Mouse (Mus musculus): ENCODE data around the gene Dock1.

Dock1 gene

DNA sequence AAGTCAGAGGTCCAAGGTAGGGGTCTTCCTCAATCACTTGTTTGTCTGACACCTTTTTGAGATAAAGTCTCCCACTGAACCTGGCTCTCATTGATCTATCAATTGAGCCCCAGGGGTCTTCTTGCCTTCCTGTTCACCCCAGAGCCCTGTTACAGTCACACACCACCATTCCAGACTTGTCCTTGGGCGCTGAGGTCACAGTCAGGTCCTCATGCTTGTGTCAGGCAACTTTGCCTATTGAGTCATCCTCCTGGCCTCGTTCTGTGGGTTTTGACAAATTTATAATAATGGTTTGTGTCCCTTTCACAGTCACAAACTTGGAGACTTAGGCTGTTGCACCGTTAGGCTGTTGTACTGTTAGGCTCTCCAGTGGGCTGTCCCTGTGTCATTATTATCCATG, 77.9 kb downstream of the Dock1 start:
- in situ Hi-C loops (cut with MboI, MseI), result loop anchor here (10.0 kb wide), 1 partner anchor 1014 kb away; no protein-coding TSS in a partner anchor

DNA sequence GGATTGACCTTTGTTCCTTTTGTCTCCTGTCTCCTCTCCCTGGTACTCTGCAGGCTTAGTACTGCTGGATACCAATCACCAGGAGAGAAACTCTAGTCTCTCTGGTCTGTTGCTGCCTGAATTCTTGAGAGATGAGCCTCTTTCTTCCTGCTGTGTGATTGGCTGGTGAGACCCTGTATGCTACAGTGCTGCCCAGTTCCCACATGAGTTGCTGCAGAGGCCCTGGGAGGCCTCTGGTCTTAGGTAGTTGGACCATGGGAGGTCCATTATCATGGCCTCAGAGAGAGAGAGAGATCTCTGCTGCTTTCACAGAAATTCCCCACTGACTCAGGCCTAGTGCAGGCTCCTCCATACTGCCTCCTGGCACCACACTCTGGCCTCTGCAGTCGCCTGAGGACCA, 79.2 kb downstream of the Dock1 start:
- in situ Hi-C loops (cut with MboI, MseI), result loop anchor here (10.0 kb wide), 1 partner anchor 1015 kb away; no protein-coding TSS in a partner anchor

DNA sequence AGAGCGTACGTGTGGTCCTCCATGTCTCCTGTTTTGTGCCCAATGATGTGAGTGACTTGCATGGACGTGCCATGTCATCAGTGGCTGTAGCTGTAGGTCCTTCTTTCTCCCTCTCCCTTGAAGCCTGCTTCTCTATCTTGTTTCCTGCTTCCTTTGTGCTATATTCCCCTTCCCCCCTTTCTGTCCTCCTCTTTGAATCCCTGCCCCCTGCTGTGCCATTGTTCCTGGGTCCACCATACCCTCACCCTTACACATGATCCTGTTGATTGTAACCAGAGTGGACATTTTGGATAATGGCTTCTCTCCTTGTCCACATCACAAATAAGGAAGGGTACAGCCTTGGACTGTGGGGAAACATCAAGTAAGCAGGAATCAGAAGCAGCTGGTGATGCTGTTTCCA, 81.0 kb downstream of the Dock1 start:
- in situ Hi-C loops (cut with MboI, MseI), result no loop called here

DNA sequence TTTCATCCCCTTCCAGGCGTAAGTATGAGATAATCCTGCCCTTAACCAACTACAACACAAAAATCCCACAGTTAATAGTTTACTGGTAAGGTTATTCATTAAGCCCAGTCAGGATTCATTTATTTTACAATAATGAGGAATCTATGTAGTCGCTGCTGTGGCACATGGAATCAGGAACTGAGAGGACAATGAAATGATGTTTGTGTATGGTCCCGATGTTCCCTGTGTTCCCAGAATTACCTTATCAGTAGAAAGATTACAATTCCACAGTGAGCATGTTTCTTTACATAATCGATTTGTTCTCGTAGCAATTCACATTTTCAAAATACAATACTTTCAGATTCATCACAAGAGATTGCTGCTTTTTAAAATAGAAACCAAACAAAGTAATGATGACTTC, 83.0 kb downstream of the Dock1 start:
- in situ Hi-C loops (cut with MboI, MseI), result no loop called here

DNA sequence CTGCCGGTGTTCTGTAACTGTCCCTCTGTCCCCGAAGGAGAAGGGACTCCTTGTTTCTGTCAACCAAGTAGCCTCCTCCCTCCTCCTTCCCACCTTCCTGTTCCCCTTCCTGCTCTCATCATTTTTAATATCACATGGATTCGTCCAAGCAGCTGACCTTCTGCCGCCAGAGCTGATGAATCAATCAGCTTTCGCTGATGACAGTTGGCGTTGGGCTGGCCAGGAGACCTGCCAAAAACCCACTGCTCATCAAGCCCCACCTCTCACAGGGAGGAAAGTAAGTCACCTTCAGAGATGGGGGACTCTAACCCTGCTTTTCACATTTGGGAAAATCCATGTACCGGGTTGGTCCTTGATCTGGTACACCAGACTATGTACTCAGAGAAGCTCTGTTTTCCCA, 87.2 kb downstream of the Dock1 start:
- in situ Hi-C loops (cut with MboI, MseI), result no loop called here

DNA sequence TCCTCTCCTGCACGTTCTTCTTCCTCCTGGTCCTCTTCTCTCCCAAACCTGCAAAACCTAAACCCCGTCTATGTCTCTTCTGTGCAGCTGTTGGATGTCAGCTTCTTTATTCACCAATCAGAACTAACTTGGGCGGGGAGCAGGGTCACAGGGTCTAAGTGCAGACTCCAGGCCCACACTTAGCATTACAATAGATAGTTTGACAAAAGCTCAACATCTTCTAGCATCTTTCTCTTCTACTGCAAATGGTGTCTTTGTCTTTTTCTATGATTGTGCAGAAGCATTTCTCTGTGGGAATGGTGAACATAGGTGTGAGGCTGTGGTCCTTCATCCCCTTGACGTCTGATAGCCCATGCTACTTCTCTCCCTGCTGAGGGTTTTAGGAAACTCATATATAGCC, 91.3 kb downstream of the Dock1 start:
- in situ Hi-C loops (cut with MboI, MseI), result no loop called here

DNA sequence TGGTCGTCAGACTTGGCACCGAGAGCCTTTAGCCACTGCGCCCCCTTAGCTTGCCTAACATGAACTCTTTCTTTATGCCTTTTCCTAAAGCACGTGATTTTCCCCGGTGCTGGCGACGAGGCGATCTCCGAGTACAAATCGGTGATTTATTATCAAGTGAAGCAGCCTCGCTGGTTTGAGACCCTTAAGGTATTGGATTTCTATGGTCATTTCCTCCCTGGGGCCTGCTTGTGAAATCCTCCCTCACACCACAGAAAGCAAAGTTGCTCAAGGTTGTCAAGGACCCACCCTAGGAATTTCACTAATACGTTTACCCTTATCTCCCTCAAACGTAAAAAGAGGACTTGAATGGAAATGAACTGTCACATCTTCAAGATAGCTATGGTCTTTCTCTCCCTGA, 94.7 kb downstream of the Dock1 start:
- in situ Hi-C loops (cut with MboI, MseI), result no loop called here

DNA sequence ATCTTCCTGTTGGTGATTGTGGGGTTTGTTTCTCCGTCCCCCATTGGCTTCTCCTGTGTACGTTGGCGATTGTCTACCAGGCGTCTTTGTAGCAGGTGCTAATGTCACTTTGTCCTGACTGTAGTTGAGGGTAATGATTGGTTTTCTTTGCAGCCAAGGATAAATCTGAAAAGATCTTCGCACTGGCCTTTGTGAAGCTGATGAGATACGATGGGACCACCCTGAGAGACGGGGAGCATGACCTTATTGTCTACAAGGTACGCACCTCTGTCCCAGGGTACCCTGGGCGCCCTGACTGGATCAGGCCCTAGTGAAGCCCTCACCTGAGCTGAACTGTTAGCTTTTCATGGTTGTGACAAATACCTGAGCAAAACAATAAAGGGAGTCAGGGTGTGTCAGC, 100.9 kb downstream of the Dock1 start:
- in situ Hi-C loops (cut with MboI, MseI), result no loop called here

DNA sequence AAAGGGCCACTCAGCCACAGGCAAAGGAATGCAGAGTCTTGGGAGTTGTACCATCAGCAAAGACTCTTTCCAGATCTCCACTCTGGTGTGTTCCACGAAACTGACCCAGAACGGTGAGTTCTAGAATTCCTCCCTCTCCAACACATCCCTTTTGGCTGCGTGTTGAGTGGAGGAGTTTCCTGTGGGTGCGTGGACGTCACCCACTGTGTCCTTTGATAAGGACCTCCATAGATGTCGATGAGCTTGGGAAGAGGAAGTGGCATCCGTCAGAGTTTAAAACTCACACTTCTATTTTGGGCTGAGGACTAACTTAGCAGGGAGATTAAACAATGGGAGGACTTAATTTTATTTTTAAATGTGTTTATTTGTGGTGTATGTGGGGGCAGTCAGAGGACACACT, 101.9 kb downstream of the Dock1 start:
- in situ Hi-C loops (cut with MboI, MseI), result no loop called here

DNA sequence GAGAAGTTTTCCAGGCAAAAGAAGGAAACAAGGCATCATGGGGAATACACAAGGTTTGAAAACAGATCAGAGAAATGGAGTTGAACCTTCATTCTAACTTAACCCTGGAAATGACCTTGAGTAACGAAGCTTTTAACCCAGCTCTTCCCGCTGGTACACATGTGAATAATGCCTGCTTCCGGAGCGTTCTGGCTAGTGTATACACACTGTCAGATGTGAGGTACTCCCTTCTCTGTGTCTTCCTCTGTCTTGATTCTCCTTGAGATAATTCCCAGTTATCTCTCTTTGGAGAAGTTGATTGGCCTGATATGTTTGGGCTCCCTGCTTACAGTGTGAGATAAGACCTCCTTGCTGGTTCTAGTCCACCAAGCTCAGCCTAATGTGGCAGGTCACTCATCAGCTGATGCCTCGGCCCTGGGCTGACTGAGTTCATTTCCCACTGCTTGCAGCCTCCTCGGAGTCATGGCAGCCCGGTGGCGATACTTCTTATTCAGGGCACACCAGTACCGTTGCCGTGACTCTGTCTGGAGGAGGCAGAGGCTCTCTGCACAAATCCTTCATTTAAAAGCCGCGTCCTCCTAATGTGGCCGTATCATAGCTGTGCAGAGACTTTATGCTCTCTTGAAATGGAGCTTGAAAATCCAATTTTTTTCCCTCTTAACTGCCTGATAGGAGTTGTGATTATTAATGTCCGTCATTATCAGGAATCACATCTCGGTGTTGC, 102.6 kb downstream of the Dock1 start:
- in situ Hi-C loops (cut with MboI, MseI), result no loop called here

DNA sequence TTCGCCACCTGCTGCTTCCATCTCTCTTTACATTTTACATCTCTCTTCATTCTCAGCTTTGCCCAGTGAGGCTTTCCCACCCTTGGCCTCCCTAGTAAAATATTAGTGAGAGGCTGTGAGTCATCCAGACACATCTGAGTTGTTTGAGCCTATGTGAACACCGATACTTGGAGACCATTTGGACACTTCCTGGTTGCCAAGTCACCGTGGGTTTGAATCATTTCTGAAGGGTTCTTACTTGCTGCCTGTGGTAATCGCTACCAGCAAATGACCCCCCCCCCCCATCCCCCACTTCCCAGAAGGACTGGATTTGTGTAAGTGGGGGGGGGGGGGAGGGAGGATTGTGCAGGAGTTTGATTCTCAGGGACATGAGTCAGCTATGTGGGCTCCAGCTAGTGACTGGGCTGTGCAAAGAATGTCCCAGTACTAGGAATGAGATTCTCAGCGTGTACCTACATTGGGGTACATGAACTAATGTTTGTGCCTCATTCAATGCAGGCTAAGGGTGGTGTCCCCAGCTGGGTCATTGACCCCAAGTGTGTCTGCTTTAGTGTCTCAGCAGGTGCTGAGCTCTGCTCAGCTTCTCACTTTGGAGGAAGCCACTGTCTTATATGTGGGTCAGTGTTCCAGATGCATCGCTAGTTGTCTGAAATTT, 103.4 kb downstream of the Dock1 start:
- in situ Hi-C loops (cut with MboI, MseI), result no loop called here

DNA sequence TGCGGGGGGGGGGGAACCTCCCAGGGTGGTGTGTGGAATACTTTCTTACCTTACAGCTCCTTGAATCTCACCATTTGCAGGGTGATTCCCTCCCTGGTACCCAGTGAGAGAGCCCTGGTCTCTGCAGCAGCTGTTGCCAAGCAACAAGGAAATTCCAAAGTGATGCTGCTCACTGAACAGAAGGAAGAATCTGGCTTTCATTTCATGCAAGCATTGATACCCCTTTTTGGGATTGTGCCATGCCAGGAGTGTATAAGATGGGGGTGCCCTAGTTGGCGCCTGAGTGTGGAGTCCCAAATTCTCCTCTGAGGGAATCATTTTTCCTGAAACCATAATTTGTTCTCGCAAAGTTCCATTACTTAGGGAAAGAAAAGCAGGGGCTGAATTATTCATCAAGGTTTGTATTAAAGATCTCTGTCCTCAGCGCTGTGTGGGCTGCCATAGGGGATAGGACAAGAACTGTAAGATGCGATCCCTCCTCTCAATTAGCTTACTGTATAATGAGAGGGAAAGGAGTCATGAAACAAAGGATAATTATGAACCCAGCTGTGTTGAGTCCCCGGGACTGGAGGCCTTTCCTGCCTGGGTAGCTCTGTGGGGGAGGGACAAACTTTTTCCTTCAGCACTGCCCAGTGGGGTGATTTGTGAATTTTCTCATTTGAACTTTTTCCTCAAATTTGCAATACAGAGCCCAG, 104.2 kb downstream of the Dock1 start:
- in situ Hi-C loops (cut with MboI, MseI), result no loop called here

DNA sequence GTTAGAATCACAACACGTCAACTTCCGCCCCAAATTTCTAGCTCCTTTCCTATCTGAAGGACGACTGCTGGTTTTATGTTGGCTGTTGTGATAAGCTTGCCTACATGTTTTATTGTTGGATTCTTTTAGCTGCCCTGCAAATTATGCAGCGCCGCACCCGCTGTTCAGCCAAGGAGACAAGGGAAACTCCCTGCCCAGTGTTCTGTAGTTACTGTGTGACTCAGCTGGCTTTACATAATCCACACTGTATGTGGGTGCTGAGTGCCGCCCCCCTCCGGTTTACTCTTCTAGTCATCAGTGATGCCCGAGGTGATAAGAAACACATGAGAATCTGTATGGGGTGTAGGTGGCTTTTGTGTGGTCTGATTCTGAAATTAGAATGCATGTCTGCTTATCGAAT, 105.2 kb downstream of the Dock1 start:
- in situ Hi-C loops (cut with MboI, MseI), result no loop called here

DNA sequence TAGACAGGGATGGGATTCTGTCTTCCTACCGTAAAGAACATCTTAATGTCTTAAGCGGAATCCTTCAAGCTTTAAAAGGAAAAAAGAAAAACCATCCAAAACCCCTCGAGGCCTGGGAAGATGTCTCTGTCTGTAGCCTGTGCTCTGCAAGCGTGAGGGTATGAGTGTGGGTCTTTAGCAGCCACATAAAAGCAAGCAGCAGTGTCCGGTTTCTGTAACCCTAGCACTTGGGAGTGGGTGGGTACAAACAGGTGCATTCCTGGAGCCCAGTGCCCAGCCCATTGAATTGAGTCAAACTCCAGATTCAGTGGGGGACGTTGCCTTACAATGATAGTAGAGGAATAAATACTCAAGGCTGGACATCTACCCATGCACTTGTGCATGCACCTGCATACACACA, 105.9 kb downstream of the Dock1 start:
- in situ Hi-C loops (cut with MboI, MseI), result no loop called here

DNA sequence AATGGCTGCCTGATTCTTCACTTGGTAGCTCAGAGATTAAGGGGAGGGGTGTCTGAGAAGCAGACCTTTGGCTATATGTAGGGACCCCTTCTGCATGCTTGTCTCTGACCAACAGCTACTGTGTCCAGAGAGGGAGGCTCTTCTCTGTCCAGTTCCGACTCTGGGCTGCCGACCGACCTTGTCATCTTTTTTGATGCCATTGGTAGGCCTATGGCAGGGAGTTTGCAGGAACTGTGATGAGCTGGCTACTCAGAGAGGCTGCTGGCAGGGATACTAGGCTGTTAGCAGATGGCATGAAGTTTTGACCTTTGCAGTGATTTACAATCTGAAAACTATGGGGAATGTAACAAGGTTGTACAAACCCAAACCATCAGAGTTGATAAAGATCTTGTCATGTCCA, 109.3 kb downstream of the Dock1 start:
- in situ Hi-C loops (cut with MboI, MseI), result no loop called here

DNA sequence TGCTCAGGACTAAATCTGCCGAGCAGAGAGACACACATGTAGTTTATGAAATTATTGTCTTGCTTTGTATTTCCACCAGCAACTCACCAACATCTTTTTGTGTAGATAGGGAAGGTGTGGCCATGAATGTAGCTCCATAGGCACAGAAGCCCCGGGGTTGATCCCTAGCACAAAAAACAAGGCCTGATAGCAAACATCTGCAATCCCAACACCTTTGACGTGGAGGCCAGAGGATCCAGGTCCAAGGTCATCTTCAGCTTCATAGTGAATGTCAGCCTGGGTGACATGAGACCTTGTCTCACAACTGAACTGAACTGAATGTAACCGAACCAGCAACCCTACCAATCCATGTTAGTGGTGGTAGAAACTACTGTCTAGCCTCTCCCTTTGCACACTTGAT, 116.7 kb downstream of the Dock1 start:
- in situ Hi-C loops (cut with MboI, MseI), result no loop called here

DNA sequence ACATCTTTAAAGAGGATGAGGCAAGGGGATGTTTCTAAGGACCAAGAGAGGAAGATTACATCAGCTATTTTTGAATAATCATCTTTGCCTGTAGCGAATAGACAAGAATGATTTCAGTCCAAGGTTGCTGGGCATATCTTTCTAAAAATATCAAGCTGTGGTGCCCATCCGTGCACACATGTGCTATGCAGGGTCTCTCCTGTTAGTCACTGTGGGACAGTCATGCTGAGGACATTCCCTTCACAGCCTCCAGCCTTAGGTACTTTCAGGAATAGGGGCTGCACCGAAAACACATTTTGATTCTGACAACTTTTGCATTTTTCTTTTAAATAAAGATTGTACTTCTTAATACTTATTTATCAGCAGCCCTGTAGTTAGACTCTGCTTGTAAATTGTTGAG, 124.4 kb downstream of the Dock1 start:
- in situ Hi-C loops (cut with MboI, MseI), result no loop called here

DNA sequence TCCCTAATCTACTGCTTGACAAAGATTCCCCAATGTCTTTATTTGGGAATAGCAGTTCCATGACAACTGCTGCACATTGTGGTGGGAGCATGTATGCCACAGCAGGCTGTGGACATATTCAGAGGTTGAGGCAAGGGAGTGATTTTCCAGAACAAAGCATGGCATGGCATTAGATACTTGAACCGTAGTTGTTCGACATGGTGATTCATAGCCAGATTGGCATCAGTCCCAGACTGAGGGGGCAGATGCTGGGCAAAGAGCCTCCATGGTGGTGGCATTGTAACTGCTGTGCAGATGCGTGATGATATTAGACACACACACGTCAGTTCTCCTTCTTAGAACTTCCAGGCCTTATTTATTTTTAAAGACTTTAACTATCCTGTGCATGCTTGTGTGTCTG, 129.6 kb downstream of the Dock1 start:
- in situ Hi-C loops (cut with MboI, MseI), result no loop called here

DNA sequence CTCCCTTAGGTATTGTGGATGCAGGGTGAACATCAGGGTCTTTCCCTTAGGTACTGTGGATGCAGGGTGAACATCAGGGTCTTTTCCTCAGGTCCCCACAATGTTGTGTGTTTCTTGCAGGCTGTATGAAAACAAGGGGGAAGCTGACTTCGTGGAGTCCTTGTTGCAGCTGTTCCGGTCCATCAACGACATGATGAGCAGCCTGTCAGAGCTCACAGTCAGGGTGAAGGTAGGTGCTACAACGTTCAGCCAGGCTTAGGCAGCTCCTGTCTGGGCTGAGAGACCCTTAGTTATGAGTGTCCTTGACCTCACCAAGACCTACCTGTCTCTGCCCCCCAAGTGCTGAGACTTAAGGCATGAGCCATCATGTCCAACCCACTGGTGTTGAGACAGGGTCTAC, 134.0 kb downstream of the Dock1 start:
- in situ Hi-C loops (cut with MboI, MseI), result no loop called here

DNA sequence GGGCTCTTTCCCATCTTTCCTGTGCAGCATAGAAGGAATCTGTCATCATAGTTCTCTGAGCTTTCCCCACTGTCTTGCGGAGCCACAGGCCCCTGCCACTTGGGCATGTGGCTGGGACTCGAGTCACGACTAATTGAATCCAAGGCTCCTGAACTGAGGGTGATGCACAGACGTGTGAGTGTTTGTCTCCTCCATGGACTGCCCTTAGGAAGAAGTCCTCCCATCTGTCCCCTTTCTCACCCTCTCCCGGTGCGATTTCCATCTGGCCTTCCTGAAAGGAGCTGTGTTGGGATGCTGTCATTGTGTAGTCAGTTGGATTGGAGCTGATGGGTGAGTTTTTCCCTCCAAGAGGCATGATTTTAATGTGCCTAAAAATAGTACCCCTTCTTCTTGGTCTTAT, 136.3 kb downstream of the Dock1 start:
- in situ Hi-C loops (cut with MboI, MseI), result no loop called here

DNA sequence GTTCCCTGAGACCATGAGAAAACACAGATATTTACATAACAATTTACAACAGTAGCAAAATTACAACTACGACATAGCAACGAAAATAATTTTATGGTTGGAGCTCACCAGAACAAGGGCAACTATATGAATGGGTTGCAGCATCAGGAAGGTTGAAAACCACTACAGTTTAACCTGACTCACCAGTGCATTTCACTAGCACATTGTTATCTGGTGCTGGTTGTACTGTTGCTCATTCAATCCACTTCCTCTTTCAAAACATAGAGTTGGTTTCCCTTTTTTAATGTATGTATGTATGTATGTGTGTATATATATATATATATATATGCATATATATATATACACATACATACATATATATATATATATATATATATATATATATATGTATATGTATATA, 138.0 kb downstream of the Dock1 start:
- in situ Hi-C loops (cut with MboI, MseI), result no loop called here

DNA sequence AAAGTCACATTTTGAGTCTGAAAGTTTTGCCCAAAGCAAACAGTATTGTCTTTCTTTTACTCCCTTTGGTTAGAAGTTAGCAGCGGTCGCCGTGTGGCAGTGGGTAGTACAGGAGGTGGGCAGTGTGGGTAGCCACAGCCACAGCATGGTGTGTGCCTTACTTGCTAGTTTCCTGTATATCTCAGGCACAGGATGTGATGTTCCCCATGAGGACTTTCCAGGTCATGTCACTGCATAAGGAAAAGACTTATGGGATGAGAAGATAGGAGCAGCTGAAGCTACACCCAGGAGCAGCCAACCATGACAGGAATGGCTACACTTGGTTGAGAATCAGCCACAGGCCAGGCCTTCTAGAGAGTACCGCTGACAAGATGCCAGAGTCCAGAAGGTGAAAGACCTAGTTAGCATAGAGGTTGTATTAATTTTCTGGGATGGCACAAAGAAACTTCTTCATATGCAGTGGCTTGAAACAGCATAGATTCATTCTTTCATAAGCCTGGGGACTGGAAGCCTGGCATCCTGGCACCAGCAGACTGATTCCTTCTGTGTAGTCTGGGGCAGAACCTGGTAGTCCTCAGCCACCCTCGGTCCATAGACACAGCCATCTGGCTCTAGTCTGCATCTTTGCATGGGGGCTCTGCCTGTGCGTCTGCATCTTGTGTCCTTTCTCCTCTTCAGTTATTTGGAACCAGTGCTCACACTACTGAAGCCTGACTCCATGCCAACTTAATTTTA, 139.0 kb downstream of the Dock1 start:
- in situ Hi-C loops (cut with MboI, MseI), result no loop called here
